Mouse (Mus musculus) CD4-positive, CD25-positive, alpha-beta regulatory T cell, adult 4 months (primary cell): ENCODE results near the gene Tube1. TPM values are rescaled to one million over a fixed set of nuclear protein-coding genes. Genes with fewer than 3 reads are reported as not detected.
A peak's percentile ranks its signal among the peaks of the same experiment; 100 is the strongest.
"Not testable (repeated sequence)": the region's sequence is repeated elsewhere in the genome, so short reads cannot be mapped to it uniquely, and the experiment has no call there.

Experiments used
- ATAC-seq: one replicate; pipeline ENCODE4 v1.8.0; 2017
- polyA plus RNA-seq, 2 experiments: library from polyadenylated mRNA; unstranded; fragments of 100-300 nt; shearing (Covaris generic); gene quantifications; one replicate each; pipeline ENCODE4 v1.2.1; 2017

Gene Tube1
- polyA plus RNA-seq, 2 experiments from 2014 or later: 4.5 to 6.4 TPM

DNA sequence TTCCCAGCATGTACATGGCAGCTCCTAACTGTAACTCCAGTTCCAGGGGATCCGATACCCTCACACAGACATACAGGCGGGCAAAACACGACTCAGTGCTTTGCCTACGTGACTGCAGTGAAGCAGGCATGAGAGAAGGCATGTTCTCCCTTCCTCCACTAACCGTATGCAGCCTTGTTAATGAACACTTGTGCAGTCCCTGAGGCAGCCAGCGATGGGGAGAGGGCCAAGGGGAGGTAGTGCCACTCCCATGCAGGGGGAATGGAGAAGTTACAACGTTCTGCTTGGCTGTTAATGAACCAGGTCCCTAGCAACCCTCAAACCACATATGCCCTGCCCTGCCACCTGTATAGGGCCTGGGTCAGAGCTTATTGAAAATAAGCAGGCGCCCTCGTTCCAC is 35.9 kb downstream of the Tube1 start:
- ATAC-seq: no peak

DNA sequence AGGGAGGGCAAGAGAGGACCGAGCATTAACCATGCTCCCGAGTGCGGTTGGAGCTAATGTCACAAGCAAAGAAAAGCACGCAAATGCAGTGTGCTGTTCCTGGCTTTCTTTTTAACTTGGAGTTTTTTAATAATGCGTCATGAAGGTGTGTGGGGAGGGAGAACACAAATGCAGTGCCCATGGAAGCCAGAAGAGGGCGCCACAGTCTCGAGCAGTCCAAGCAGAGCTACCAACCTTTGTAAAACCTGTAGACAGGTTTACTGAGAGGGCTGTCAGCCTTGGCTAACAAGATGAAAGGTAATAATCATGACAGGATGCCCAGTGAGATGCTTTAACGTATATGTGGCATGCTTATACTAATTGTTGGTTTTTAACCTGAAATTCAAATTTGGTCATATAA is 36.4 kb downstream of the Tube1 start:
- ATAC-seq: peak; percentile 23

DNA sequence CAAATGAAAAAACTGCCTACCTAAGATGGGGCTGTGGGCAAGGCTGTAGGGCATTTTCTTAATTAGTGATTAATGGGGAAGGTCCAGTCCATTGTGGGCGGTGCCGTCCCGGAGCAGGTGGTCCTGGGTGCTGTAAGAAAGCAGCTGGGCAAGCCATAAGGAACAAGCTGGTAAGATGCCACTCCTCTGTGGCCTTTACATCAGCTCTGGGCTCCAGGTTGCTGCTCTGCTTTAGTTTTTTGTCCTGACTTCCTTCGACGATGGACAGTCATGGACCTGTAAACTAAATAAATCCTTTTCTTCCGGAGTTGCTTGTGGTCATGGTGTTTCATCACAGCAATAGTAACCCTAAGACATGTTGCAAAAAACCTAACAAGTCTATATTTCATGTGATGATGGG is 36.9 kb downstream of the Tube1 start:
- no peak for ATAC-seq

DNA sequence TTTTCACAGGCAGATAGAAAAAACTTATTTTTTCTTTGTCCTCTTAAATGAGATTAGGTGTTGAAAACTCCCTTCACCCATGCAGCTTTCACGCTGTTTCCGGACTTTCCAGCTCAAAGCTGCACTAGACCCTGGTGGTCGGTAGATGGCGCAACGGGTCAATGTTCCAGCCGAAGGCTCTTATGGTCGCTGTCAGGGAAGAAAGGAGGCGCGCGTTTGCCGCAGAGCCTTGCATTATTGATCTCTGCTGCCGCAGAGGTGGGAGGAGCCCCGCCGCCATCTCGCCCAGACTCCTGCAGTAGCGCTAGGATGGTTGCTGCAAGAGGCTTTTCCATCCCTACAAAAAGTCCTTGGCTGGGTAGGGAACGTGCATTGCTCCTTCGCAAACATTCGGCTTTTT is 37.4 kb downstream of the Tube1 start:
- ATAC-seq: peak; percentile 81

DNA sequence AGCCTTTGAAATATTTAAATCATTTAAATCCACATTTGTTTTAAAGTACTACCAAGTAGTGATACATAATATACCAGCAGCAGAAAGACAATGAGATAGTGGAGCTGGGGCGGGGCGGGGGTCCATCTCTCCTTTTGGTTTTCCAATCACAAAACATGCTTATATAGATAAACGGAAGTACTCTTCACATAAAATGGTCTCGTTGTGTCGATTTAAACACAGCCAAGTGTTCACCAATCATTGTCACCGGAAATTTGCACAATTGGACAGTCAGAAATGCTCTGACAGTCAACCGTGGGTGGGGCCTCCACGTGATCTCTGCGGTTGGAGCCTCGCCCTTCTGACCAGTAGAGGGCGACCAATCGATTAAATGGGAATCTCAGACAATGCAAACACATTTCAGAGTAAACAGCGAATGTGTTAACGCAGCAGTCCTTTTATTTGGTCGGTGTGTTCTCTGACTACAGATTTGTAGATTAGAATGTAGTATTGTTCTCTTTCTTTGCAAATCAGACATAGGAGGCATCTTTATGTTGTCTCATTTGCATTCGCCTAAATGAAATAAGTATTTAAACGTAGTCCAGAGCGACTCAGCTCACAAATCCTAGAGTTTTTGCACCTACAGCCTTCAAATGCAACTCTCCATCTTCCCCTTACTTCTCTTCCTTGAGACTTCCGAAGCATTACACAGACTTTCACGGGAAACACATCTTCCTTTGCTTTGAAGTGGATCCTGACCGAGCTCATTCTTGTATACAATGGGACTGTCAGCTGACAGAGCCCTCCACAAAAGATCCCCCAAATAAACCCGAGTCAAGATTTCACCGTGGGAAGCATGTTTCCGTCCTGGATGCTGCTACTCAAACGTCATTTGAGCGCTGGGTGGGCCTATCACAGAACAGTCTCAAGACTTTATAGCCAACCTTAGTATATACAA is 38.1 kb downstream of the Tube1 start:
- peak; percentile 85 for ATAC-seq

DNA sequence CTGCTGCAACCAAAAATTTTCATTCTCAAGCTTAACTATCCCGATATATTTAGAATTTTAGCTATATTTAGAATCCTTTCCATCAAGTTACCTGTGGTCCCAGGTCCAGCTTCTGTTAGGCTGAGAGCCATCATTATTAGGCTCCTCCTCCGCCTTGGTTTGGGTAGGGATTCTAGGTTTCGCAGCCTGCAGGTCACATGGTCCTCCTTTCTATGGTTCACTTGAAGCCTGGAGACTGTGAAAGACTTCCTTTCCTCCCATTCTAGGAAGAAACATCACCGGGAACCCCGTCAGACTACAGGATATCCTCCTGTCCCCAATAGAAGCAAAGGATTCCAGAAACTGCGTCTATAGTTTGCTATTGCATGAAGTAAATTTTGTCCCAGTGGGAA is 38.8 kb downstream of the Tube1 start:
- no peak for ATAC-seq

DNA sequence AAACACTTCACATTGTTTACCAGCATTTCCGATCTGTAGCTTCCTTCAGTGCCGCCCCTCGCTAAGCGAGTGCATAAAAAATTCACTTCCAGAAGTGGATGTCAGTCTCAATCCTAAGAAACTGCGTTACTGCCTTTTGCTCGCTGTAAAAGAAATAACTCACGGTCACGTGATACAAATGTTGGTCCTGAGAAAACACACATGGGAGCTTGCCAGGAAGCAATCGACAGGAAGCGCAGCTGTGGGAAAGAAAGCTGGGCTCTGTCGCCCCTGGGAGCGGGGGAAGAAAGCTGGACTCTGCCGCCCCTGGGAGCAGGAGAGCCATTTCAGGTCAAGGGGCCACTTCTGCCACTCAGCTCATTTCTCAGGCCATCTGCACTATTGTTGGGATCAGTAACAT is 39.3 kb downstream of the Tube1 start:
- ATAC-seq: no peak

DNA sequence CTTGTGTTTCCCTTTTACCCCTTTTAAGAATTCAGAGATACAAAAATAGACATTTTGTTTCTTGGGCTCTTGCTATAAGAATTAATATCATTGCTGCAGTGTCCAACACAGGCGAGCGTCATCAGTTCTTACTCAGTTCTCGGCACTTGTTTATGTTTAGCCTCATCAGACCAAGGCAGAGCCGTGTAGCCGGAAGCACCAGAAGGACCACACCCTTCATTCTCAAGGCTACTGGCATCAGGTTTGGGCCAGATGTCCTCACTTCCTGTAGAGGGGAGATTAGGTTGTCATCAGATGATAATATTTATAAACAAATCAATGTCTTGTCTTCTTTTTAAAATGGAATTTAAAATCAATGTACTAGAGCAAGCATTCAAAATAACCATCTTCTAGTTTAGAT is 43.2 kb downstream of the Tube1 start:
- ATAC-seq: no peak

DNA sequence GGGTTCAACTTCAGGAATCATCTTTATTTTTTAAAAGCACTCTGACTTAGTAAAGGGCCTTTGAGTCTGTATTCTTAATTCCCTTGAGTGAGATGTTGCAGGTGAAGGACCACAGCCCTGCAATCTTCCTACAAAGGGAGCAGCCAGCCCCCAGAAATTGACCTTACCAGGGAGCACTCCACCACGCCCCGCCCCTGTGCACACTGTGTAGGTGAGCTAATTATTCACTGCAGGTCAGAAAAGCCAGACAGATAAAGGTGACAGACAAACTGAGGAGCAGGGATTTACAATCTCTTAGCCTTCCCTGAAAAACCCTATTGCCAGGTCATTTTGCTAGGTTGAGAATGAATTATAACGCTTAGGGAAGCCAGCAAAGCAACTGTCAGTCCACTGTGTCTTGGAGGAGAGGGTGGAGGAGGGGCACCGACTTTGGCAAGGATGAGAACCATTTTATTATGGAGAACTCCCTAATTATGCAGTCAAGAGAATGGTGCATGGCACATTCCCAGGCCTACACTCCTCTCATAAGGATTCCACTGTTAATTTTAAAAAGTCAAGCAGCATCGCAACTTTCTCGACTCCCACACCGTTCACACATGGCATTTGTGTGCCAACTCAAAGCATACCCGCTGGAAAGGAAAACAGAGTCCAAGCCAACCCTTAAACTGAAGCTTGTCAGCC is 51.2 kb downstream of the Tube1 start:
- no peak for ATAC-seq

DNA sequence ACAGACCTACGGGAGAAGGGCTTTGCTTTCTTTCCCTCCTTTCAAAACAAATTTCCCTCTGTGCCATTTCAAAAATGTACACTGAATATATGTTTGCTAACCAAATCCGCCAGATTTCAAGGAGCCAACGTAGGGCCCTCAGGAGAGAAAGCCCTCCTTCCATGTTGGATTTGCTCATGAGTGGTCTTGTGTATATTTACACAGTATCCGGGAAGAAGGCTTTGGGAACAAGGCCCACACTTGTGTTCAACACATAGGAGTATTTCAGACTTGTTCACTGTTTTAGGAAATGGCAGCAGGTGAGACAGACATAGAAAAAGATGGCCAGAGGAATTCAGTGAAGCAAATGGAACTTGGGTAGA is 51.8 kb downstream of the Tube1 start:
- ATAC-seq: no peak

DNA sequence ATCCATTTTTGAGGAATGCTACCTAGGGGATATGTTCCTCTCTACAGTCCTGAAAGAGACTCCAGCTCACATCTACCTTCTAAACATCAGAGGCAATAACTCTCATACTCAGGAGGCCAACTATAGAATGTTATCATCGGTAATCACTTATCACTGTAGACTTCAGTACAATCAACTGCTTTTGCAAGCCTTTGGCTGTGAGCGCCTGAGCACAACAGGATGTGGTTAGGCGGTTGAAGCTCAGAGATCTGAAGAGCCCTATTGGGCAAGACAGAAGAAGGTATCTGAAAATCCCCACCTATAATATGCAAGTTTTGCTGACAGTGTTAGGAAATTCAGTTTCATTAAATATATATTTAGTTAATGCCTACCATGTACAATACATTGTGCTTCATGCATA is 58.9 kb downstream of the Tube1 start:
- peak; percentile 98 for ATAC-seq

DNA sequence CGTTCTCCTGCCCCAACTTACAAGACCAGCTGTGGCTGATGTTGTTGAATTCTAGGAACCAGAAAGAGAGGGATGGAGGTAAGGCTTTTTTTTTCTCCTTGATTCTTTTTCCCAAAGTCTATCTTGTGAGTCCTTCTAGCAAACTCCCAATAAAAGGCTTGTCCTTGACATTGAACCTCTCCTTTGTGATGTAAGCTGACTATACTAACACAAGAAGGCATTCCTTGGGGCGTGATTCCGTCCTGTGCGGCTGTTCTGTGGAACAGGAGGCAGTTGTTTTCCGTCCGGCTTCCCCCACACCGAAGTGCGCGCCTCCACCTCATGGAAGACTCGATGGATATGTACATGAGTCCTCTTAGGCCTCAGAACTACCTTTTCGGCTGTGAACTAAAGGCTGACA is 64.4 kb downstream of the Tube1 start:
- ATAC-seq: not testable (repeated sequence)

Other genes starting within 250 kb of the Tube1 start
- under 1 TPM in 1 of 2 experiments, not detected in 1; 0.16 TPM for gene Lama4, start 168.5 kb upstream of the Tube1 start, polyA plus RNA-seq
- gene Fam229b, start 62 bp upstream of the Tube1 start, polyA plus RNA-seq: 1 to 10 TPM in 1 of 2 experiments, not detected in 1; 1.0 TPM
- gene Ccn6, start 29.8 kb downstream of the Tube1 start, polyA plus RNA-seq: not detected
- 100 to 1,000 TPM in 1 of 2 experiments, 10 to 100 TPM in 1; 71.9 to 106 TPM for gene Fyn, start 234.9 kb downstream of the Tube1 start, polyA plus RNA-seq